Mouse (Mus musculus): ENCODE data around the gene Pramef8. TPM values are rescaled to one million over a fixed set of nuclear protein-coding genes. Genes with fewer than 3 reads are reported as not detected.
A peak's percentile ranks its signal among the peaks of the same experiment; 100 is the strongest.
"Not testable (repeated sequence)": the region's sequence is repeated elsewhere in the genome, so short reads cannot be mapped to it uniquely, and the experiment has no call there.

Gene Pramef8
- polyA plus RNA-seq (2017; shearing (Covaris generic)), result 10 to 100 TPM; 35.8 to 46.1 (median 43.1) TPM

DNA sequence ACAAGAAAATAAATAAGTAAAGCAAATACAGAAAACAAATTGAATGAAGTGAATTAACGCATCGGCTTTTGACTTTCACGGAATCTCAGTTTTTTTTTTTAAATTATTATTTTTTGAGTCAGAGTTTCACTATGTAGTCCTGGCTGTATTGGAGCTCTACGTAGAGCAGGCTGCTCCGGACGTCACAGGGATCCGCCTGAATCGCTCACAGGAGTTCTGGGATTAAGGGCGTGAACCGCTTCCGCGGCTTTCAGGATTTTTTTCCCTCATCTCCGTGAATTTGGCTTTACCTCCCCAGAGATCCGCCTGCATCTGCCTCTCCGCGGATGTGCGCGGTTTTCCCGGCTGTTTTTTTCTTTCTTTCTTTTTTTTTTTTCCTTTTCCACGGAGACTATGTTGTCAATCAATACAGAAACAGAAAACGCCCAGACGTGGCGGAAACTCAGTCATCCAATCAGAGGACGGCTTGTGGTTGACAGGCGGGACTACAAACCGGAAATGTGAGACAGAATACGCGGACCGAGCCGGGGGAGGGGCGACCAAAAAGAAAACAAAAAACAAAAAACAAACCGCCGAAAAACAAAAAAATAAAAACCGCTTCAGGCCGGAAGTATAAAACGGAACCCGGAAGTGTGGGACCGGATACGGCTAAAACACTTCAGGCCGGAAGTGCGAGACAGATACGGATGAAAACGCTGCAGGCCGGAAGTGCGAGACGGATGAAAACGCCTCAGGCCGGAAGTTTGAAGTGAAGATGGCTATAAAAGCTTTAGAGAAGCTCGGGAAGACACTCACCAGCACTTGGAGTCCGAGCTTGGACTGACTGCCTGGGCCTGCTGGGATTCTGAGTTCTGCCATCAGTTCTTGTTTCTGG is at the start of gene Pramef8:
Gene Pramef8 (plus strand): TSS at position 208 of the 874 bp plus-strand sequence.
- peak; percentile 95 for ATAC-seq

DNA sequence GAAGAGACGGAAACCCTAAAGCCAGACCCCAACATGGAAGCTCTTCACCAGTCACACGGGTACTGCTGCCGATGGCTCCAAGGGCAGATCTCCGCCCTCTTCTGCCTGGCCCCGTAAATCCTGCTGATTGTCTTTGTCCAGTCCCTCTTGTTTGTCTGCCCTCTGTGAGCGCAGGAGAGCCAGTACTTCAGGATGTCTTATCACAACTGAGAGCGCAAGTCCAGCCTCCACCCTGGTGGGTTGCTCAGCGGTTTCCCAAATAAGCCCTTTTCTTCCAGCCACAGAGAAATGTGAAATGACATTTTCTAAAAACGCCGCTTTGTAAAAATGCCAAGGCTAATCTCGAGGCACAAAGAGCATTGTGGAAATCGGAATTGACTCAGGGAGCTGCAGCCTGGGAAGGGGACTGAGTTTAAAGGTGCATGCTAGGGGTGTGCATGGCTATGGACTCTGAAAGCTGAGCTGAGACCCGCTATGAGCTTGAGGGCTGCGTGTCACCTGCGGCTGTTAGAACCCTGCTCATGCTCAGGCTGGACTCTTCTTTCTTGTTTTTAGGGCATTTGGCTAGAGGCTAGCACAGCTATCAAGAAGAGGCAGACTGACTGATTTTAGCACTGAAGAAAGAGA is 45.7 kb upstream of the Pramef8 start:
- no peak for ATAC-seq

- ATAC-seq, result no peak
These were observed 32.7 kb upstream of the Pramef8 start for GRCm38 (mm10) chr4:143379480-143379879.

GRCm38 (mm10) chr4:143379931-143380715 is 32.1 kb upstream of the Pramef8 start:
- ATAC-seq, result no peak

GRCm38 (mm10) chr4:143380716-143381004 is 31.6 kb upstream of the Pramef8 start:
- ATAC-seq, result no peak

GRCm38 (mm10) chr4:143382163-143382562 is 30.1 kb upstream of the Pramef8 start:
- no peak for ATAC-seq

DNA sequence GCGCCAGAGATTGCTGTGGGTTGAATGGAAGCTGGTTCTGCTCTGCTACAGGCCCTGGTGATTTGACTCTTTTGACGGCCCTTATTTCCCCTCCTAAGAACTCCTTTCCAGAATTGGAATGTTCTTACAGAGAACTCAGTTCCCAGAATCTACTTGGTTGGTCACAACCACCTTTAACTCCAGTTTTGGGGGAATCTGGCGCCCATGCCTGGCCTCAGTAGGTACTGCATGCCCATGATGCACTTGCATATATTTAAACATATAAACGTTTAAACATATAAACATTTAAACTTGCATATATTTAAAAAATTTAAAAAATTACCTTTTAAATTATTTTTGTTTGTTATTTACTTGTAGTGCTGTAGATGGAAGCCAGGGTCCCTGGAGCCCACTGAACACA is 28.6 kb upstream of the Pramef8 start:
- ATAC-seq, result no peak

DNA sequence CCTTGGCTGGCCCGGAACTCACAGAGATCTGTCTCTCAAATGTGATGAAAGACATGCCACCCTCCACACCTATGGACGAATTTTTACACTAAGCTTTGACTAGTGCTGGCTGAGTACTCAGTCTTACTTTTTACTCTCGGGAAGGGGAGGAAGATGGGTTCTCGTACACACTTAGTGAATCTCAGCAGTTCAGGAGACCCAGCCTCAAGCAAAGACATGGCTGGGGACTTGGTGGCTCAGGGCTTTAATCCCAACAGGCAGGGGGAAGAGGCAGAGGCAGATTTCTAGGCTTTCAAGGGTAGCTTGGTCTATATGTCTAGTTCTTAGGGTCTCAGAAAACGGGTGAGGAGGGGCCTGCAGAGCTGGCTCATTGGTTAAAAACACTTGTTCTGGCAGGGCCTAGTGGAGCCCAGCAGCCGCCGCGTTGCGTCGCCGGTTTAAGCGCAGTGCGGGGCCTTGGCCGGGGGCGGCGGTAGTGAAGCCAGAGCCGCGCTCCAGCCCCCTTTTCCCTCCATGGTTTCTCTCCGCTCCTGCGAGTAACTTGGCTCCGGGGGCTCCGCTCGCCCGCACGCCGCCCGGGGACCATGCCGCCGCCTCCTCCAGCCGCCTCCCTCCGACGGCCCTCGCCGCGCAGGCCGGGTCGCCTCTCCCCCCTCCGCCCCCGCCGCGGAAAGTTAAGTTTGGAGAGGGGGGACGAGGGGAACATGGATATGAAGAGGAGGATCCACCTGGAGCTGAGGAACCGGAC is 23.1 kb upstream of the Pramef8 start:
- peak; percentile 56 for ATAC-seq

DNA sequence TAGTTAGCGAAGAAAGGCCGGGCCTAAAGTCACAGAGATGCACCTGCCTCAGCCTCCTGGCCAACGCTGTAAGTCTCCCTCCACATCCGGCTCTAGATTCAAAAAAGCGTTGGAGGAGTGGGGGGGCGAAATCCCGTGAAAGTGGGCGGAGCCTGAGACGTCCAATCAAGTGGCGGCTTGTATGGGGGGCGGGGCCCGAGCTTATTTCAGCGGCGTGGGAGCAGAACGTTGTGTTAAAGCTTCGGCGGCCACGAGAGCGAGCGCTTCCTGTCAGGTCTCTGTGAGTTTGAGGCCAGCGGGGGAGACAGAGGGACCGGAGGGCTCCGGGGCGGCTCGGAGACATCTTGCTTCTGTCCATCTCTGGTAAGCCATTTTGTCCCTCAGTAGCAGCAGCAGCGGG is 18.0 kb upstream of the Pramef8 start, which contains the start of gene Pramel1:
Gene Pramel1 (plus strand): TSS at position 248 of the 400 bp plus-strand sequence.
- ATAC-seq, result no peak

DNA sequence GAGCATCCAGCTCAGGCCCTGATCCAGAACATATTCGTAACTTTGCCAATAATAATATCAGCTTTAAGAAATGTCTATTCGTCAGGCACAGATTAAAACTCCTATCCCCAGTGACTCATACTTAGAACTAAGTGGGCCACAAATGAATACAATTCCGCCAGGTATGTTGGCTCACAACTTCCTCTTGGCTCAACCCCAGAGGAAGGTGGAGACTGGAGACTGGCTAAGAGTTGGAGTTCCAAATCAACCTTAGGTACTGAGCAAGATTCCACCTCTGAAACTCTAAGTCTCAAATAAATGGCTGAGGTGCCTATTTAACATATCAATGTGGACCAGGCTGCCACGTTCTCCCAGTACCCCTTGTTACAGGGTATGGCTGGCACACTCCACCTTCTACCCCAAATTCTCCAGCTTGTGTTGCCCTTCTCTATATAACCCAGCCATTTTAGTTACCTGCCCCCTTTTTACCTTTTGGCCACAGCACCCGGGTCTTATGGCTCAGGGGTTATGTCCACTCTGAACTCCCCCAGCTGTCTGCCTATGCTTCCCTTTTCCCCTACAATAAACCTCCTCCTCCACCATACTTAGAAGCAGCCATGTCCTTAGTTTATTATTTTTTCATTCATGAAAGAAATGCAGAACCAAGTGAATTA is 534 bp upstream of the Pramef8 start:
- no peak for ATAC-seq

DNA sequence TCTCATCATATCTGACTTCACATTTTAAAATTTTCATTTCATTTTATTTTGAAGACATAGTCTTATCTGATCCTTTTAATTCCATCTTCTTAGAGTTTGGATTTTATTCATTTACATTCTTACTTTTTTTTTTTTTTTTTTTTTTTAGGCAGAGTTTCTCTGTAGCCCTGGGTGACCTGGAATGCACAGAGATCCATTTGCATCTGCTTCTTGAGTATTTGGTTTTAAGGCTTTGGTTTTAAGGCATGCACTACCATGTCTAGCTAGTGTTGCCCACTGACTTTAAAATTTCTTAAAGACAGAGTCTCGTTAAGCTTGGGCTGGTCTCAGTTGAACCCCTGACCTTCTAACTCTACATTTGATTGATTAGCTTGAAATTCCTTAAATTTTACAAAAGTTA is 1.4 kb downstream of the Pramef8 start:
- ATAC-seq, result no peak

DNA sequence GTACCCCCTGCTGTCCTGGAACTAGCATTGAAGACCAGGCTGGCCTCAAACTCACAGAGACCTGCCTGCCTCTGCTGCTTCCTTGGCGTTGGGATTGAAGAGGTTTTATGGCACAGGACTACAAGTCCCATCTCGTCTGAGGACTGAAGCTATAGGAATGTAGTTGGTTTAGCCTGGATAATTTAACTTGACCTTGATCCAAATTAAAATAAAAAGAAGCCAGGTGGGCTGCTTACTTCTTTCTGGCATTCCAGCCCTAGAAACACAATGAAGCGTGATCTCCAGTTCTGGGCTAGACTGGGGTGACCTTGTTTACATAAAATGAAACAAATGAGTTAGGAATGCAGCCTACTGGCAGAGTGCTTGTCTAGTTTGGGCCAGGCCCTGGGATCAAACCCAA is 1.9 kb downstream of the Pramef8 start:
- no peak for ATAC-seq

- ATAC-seq, result not testable (repeated sequence)
These were observed 14.5 kb downstream of the Pramef8 start for GRCm38 (mm10) chr4:143426770-143427169.

- ATAC-seq, result no peak
These were observed 38.0 kb downstream of the Pramef8 start, which contains the start of gene Oog4 for GRCm38 (mm10) chr4:143450224-143450623. TSS of gene Oog4 (minus strand) at chr4:143450324.

Other genes starting within 250 kb of the Pramef8 start
- gene Prdm2, start 199.4 kb upstream of the Pramef8 start, polyA plus RNA-seq (2017; shearing (Covaris generic)), result 10 to 100 TPM; 23.2 to 33.9 (median 28.8) TPM
- under 1 TPM in 1 of 3 experiments, not detected in 2; 0.49 TPM for gene Pdpn, start 112.9 kb upstream of the Pramef8 start, polyA plus RNA-seq (2017; shearing (Covaris generic))
- not detected for gene Lrrc38, start 62.7 kb upstream of the Pramef8 start, polyA plus RNA-seq (2017; shearing (Covaris generic))
- not detected for gene Pramel1, start 18.0 kb upstream of the Pramef8 start, polyA plus RNA-seq (2017; shearing (Covaris generic))
- not detected for gene Oog4, start 37.9 kb downstream of the Pramef8 start, polyA plus RNA-seq (2017; shearing (Covaris generic))
- not detected for gene Gm13043, start 98.9 kb downstream of the Pramef8 start, polyA plus RNA-seq (2017; shearing (Covaris generic))
- not detected for gene Gm13040, start 123.5 kb downstream of the Pramef8 start, polyA plus RNA-seq (2017; shearing (Covaris generic))
- gene BC080695, start 139.3 kb downstream of the Pramef8 start, polyA plus RNA-seq (2017; shearing (Covaris generic)), result not detected
- gene Gm13057, start 139.3 kb downstream of the Pramef8 start, polyA plus RNA-seq (2017; shearing (Covaris generic)), result not detected
- gene Gm13083, start 202.6 kb downstream of the Pramef8 start, polyA plus RNA-seq (2017; shearing (Covaris generic)), result not detected
- not detected for gene Gm13088, start 244.8 kb downstream of the Pramef8 start, polyA plus RNA-seq (2017; shearing (Covaris generic))

Data from inflammation-experienced regulatory T-cells, adult 6 months (primary cell).